Mouse (Mus musculus): ENCODE data around the gene Cyp2c29.
"Not testable (repeated sequence)": the region's sequence is repeated elsewhere in the genome, so short reads cannot be mapped to it uniquely, and the experiment has no call there.

Gene Cyp2c29

GRCm38 (mm10) chr19:39269105-39269504 lies at the start of gene Cyp2c29:
Gene Cyp2c29, plus strand, starts transcription at chr19:39269405.
- DNase-seq (ENCODE audit: low spot score): not testable (repeated sequence)

- DNase-seq (ENCODE audit: low spot score): not testable (repeated sequence)
Measured at GRCm38 (mm10) chr19:39267036-39267435, 2.2 kb upstream of the Cyp2c29 start.

GRCm38 (mm10) chr19:39282801-39283200 lies 13.6 kb downstream of the Cyp2c29 start:
- DNase-seq (ENCODE audit: low spot score): no peak

GRCm38 (mm10) chr19:39285637-39286036 lies 16.4 kb downstream of the Cyp2c29 start:
- DNase-seq (ENCODE audit: low spot score): no peak

- DNase-seq (ENCODE audit: low spot score): no peak
Measured at GRCm38 (mm10) chr19:39286825-39287224, 17.6 kb downstream of the Cyp2c29 start.

GRCm38 (mm10) chr19:39288978-39289377 lies 19.8 kb downstream of the Cyp2c29 start:
- no peak for DNase-seq (ENCODE audit: low spot score)
